Mouse (Mus musculus): ENCODE results near the gene Unc5b.

DNA sequence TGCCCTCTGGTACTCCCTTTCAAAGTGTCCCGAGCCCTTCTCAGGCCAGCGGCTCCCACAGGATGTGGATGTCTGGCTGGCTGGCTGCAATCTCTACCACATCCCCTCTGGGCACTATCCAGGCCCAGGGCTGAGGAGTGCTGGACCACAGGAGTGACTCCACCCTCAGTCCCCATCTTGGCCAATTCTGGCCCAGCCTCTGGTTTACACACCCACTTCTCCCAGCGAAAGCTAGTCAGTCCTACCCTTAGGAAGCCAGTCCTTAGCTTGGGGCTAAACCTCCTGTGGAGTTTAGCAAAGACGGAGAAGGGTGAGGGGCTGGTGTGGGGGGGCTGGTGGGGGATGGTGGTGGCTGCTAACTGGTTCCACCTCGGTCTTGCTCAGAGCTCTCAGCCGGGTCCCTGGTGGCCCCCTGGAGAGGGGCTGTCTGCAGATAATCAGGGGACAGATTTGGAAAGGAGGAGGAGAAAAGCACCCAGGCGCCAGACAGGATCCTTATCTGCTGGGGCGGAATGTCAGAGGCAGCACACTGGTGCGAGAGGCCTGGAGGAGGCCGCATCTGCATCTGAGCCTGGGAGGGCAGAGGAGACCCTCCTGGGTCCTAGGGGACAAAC is 16.8 kb downstream of the Unc5b start:
- TF ChIP-seq CTCF (IDR thresholded peaks at IDR 0.05; ENCODE audit: low read depth) (no peak), EP300 (IDR thresholded peaks at IDR 0.05; ENCODE audit: low read depth) (no peak)

All from liver, embryonic 14.5 days (tissue).